Mouse (Mus musculus): ENCODE results near the gene Cfap206.
"Not testable (repeated sequence)": the region's sequence is repeated elsewhere in the genome, so short reads cannot be mapped to it uniquely, and the experiment has no call there.

The Cfap206 gene

GRCm38 (mm10) chr4:34729851-34730341 lies at the start of gene Cfap206:
TSS of gene Cfap206 (minus strand) at chr4:34730206.
- DNase-seq = peak; percentile 22

GRCm38 (mm10) chr4:34777677-34778527 lies 47.9 kb upstream of the Cfap206 start, which contains the start of gene Smim8:
TSS of gene Smim8 (minus strand) at chr4:34778423.
- DNase-seq = peak; percentile 91

GRCm38 (mm10) chr4:34771652-34772371 lies 41.8 kb upstream of the Cfap206 start:
- no peak for DNase-seq

GRCm38 (mm10) chr4:34756163-34756562 lies 26.2 kb upstream of the Cfap206 start, which contains the start of gene Gm136:
TSS of gene Gm136 (minus strand) at chr4:34756263.
- DNase-seq = no peak

- no peak for DNase-seq
Measured at GRCm38 (mm10) chr4:34749236-34749635, 19.2 kb upstream of the Cfap206 start.

- DNase-seq = no peak
Measured at GRCm38 (mm10) chr4:34734461-34734860, 4.5 kb upstream of the Cfap206 start.

- DNase-seq = not testable (repeated sequence)
Measured at GRCm38 (mm10) chr4:34733415-34733814, 3.4 kb upstream of the Cfap206 start.

- not testable (repeated sequence) for DNase-seq
Measured at GRCm38 (mm10) chr4:34725710-34726109, 4.3 kb downstream of the Cfap206 start.

- no peak for DNase-seq
Measured at GRCm38 (mm10) chr4:34724306-34724705, 5.7 kb downstream of the Cfap206 start.

- DNase-seq = no peak
Measured at GRCm38 (mm10) chr4:34723186-34723585, 6.8 kb downstream of the Cfap206 start.

GRCm38 (mm10) chr4:34720127-34720895 lies 9.7 kb downstream of the Cfap206 start:
- DNase-seq = no peak

- no peak for DNase-seq
Measured at GRCm38 (mm10) chr4:34719421-34719820, 10.6 kb downstream of the Cfap206 start.

- no peak for DNase-seq
Measured at GRCm38 (mm10) chr4:34715062-34715461, 14.9 kb downstream of the Cfap206 start.

GRCm38 (mm10) chr4:34708127-34708526 lies 21.9 kb downstream of the Cfap206 start:
- no peak for DNase-seq

- no peak for DNase-seq
Measured at GRCm38 (mm10) chr4:34707248-34707647, 22.8 kb downstream of the Cfap206 start.

- DNase-seq = no peak
Measured at GRCm38 (mm10) chr4:34703029-34703428, 27.0 kb downstream of the Cfap206 start.

GRCm38 (mm10) chr4:34702231-34702630 lies 27.8 kb downstream of the Cfap206 start:
- DNase-seq = no peak

- DNase-seq = peak; percentile 69
Measured at GRCm38 (mm10) chr4:34701528-34701927, 28.5 kb downstream of the Cfap206 start.

GRCm38 (mm10) chr4:34688021-34688420 lies 42.0 kb downstream of the Cfap206 start:
- no peak for DNase-seq

GRCm38 (mm10) chr4:34686874-34687567 lies 43.0 kb downstream of the Cfap206 start, which contains the start of gene Slc35a1:
TSS of gene Slc35a1 (minus strand) at chr4:34687438.
- DNase-seq = peak; percentile 94

- no peak for DNase-seq
Measured at GRCm38 (mm10) chr4:34680530-34680929, 49.5 kb downstream of the Cfap206 start.

- no peak for DNase-seq
Measured at GRCm38 (mm10) chr4:34673721-34674120, 56.3 kb downstream of the Cfap206 start.
